Mouse (Mus musculus) kidney, adult 2 months (tissue): ENCODE measurements at regions not wholly inside any gene's neighbourhood (a gene's known extent, or its start where the extent isn't known, plus 50 kb on each side); places are given as distances from the start of the nearest gene placed in this dataset.

Experiments
- DNase-seq: peaks from one replicate; pipeline ENCODE4 v3.0.0; 2021
- H3K27ac ChIP-seq: fragments of 200-500 bp; 2 replicates; pipeline ENCODE4 v1.5.1; 2012; ENCODE audit warnings: low read depth, low read length, control low read depth, inconsistent platforms; ENCODE audit not compliant: insufficient read depth
- H3K27me3 ChIP-seq: fragments of 200-500 bp; replicated peaks from 2 replicates; pipeline ENCODE4 v1.6.1; 2012; ENCODE audit warnings: mild to moderate bottlenecking, moderate library complexity, low read length, inconsistent platforms; ENCODE audit not compliant: control insufficient read depth, insufficient read depth
- H3K36me3 ChIP-seq: fragments of 200-500 bp; 2 replicates; pipeline ENCODE4 v1.6.1; 2012; ENCODE audit warnings: mild to moderate bottlenecking, moderate library complexity, low read length, inconsistent platforms; ENCODE audit not compliant: control insufficient read depth, insufficient read depth
- H3K4me1 ChIP-seq: fragments of 200-500 bp; 2 replicates; pipeline ENCODE4 v1.6.1; 2011; ENCODE audit warnings: low read length; ENCODE audit not compliant: control insufficient read depth, insufficient read depth
- H3K4me3 ChIP-seq: fragments of 200-500 bp; 2 replicates; pipeline ENCODE4 v1.5.1; 2011; ENCODE audit warnings: mild to moderate bottlenecking, low read depth, low read length, control low read depth; ENCODE audit not compliant: insufficient read depth
- CTCF ChIP-seq: fragments of 200-500 bp; conservative IDR thresholded peaks from 2 replicates; pipeline ENCODE4 v1.5.1; 2011; ENCODE audit warnings: low read depth, mild to moderate bottlenecking, control low read depth, low read length, moderate library complexity, mixed read lengths; ENCODE audit not compliant: insufficient read depth, insufficient read length
- POLR2A ChIP-seq: fragments of 200-500 bp; IDR thresholded peaks from one replicate; pipeline ENCODE4 v1.6.1; 2011; ENCODE audit warnings: low read depth, low read length, control low read depth
- WGBS: fragments of 180-500 bp; shearing (Covaris S2); methylation state at CpG from one replicate; pipeline ENCODE4 v1.1.7; 2018; 5-methylcytosine and 5-hydroxymethylcytosine counted together

DNA sequence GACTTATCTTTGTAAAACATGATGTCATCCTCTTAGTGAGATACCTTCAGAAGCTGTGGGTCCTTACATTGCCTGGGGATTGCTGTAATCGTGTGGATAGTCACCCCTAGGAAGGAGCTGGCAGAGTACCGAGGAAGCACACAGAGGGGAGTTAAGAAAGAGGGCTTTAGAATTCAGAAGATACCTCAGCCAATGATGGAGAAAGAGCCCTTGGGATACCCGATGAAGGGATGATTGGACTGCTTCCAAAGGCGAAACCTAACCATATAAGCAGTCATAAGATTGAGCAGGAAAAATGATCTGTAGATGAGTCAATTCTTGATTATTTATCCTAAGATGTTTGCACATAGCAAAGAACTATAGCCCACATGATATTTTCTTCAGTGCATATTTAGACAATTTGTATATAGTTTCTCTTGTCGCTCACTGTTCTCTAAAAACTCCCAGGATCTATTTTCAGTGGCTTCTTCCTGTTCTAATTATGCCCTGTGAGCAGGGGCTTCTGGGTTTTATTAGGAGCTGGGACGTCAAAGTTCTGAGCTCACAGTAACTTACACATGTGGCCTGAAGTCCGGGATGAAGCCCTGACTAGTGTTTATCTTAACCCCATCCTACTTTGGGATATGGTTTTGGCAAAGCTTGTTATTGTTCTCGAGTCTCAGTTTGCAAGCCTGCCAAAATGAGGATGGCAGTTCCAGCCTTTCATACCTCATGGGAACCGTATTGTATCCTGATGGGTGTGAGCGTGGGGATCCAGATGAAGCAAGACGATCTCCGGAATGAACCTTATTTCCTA lies 134.9 kb upstream of the Ccnd2 start:
- no peak for DNase-seq
- no peak for TF ChIP-seq POLR2A
- TF ChIP-seq CTCF, result no peak
- H3K36me3 ChIP-seq, result no peaks in the 10 kb centered on the region
- WGBS, result 47% methylated on average over 12 of the region's 12 CpGs
- no peak overlapping the region for H3K27ac ChIP-seq
- no peaks in the 10 kb centered on the region for H3K4me1 ChIP-seq
- no peaks in the 10 kb centered on the region for H3K27me3 ChIP-seq
- no peak overlapping the region for H3K4me3 ChIP-seq

DNA sequence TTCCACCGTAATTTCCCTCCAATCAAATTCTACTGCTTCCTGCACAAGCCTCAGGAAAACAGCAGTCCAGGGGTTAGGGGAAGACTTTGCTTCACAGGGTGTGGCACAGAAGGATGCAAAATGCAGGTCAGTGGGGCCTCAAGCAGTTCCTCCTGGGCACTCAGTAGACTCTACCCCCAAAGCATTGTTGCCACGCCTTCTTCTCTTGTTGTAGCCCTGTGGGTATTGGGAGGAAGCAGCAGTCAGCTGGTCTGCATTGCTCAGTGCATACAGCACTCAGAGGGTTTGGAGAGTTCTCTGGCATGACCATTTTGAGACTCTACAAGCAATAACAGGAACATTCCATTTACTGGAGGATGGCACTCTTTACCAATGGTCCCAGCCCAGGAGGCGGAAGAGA lies 137.0 kb upstream of the Ccnd2 start:
- no peaks in the 10 kb centered on the region for H3K4me1 ChIP-seq
- H3K36me3 ChIP-seq, result no peaks in the 10 kb centered on the region
- no peak overlapping the region for H3K27ac ChIP-seq
- TF ChIP-seq POLR2A (no peak), CTCF (no peak)
- H3K4me3 ChIP-seq, result no peak overlapping the region
- no peaks in the 10 kb centered on the region for H3K27me3 ChIP-seq
- no peak for DNase-seq
- 92% methylated on average over 3 of the region's 3 CpGs for WGBS

DNA sequence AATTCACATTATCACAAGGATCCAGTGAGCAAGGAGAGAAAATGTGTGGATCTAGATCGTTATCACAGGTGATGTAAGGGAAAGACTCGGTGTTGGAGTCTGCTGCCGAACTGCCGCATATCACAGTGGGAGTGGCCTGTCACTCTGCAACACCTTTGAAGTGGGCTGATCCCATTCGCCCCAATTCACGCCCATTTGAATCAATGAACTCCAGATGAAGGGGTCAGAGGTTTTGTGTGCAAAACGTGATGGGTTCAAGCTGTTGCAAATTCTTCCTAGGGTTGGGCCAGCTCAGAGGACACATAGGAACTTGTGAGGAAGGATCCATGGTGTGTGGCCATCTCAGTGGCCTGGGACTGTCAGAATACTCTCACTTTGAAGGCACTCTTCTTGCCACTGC lies 139.9 kb upstream of the Ccnd2 start:
- no peaks in the 10 kb centered on the region for H3K36me3 ChIP-seq
- WGBS, result 39% methylated on average over 7 of the region's 7 CpGs

DNA sequence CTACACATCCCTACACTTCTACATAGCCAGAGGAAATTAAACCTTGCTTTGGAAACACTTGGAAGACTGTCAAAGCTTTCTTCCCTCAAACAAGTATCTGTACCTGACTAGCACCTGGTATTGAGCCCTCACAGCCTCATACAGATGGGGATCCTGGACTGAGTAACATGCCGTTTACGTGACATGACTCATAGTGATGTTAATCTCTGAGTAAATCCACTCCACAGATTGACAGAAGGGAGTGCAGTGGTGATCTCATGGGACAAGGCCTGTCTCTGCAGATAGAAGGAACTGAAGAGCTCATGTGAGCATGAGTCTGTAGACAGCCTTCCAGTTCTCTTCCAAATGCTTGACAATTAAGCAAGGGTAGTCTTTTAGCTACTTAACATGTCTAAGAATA lies 141.8 kb upstream of the Ccnd2 start:
- DNase-seq, result no peak
- TF ChIP-seq CTCF (no peak), POLR2A (no peak)
- WGBS, result 87% methylated on average over 2 of the region's 2 CpGs
- H3K27ac ChIP-seq, result no peak overlapping the region
- H3K36me3 ChIP-seq, result no peaks in the 10 kb centered on the region
- H3K27me3 ChIP-seq, result no peaks in the 10 kb centered on the region
- no peaks in the 10 kb centered on the region for H3K4me1 ChIP-seq
- no peak overlapping the region for H3K4me3 ChIP-seq

More for the DNA sequence above, 139.9 kb upstream of the Ccnd2 start:
- no peaks in the 10 kb centered on the region for H3K27me3 ChIP-seq
- H3K4me1 ChIP-seq, result no peaks in the 10 kb centered on the region
- TF ChIP-seq CTCF (no peak), POLR2A (no peak)
- H3K4me3 ChIP-seq, result no peak overlapping the region
- H3K27ac ChIP-seq, result no peak overlapping the region
- no peak for DNase-seq

DNA sequence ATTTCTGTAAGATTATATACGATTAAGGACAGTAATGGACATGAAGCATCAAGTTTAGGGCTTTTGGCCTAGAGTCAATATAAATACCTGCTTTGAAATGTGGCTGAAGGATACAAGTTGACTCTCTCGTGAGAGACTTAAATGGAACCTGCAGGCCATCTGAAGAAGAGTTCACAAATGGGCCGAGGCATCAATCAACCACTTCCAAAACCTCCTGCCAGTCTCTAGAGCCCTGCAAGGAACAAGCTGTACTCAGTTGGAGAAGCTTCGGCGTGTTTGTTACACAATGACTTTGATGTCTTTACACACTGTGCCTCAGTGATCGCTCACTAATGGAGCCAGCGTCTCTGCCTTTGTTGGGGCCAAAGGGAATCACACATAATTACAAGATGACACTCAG lies 146.1 kb upstream of the Ccnd2 start:
- TF ChIP-seq POLR2A (no peak), CTCF (no peak)
- Histone ChIP-seq H3K4me1 (no peaks in the 10 kb centered on the region), H3K27ac (no peak overlapping the region), H3K4me3 (no peak overlapping the region), H3K36me3 (no peaks in the 10 kb centered on the region), H3K27me3 (no peaks in the 10 kb centered on the region)
- DNase-seq, result no peak
- 70% methylated on average over 7 of the region's 7 CpGs for WGBS

DNA sequence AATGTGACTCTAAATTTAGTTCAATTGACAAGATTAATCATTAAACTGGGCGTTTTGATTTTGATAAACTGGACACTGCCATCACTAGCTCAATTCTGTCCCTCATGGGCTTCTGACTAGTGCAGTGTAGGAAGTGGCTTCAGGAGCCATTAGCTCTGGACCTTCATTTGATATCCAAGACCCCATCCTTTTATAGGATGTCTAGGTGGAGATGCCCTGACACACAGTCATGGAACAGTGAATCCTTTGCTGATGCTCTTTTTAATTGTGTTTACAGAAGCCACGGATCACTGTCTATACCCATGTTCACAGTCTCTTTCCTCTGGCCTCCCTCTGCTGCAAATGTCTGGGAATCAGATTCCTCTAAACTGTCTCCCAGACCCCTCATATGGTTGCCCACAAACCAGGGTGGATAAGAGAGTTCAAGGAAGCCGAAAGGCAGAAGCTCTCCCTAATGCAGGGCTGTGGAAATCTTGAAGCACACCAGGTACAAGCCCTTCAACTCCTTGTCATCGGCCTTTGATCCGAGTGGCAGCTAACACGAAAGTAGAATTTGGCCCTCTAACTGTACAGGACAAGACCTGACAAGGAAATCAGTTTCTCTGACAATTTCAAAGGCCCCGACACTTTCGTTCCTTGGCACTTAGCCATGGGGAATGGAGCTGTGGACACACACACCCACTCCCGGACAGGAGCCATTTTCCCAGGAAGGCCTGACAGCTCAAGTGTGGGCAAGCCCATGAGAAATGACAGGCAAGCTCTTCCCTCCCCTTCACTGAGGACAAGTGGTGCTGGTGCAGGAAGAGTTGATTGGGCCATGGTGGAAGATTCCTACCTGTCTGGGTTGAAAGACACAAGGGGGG lies 135.2 kb upstream of the Parp11 start:
- DNase-seq, result no peak

DNA sequence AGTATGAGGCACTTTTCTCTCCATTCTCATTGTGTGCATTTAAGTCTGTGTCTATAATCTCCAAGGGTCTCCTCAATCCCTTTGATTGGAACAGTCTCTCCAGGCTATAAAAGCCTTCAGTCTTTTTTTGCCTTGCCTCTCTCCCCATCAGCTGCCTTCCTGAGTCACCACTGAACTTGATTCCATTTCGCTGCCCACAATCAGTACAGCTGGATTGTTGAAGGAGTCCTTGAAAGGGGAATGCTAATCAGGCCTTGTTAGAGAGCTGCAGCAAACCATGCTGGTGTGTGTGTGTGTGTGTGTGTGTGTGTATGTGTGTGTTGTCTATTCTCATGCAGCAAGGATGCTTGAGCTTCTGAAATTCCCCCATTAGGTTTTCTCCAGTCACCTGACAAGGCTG lies 129.3 kb upstream of the Parp11 start:
- Histone ChIP-seq H3K27me3 (no peaks in the 10 kb centered on the region), H3K4me3 (no peak overlapping the region)
- TF ChIP-seq CTCF, result no peak
- no peak for TF ChIP-seq POLR2A

More for the DNA sequence above, 135.2 kb upstream of the Parp11 start:
- no peak overlapping the region for H3K4me3 ChIP-seq
- TF ChIP-seq CTCF (no peak), POLR2A (no peak)
- no peaks in the 10 kb centered on the region for H3K27me3 ChIP-seq
- no peaks in the 10 kb centered on the region for H3K36me3 ChIP-seq
- H3K27ac ChIP-seq, result no peak overlapping the region
- 54% methylated on average over 9 of the region's 9 CpGs for whole genome bisulfite sequencing
- H3K4me1 ChIP-seq, result no peaks in the 10 kb centered on the region

More for the DNA sequence above, 129.3 kb upstream of the Parp11 start:
- Histone ChIP-seq H3K36me3 (no peaks in the 10 kb centered on the region), H3K4me1 (no peaks in the 10 kb centered on the region), H3K27ac (no peak overlapping the region)
- no peak for DNase-seq
- 52% methylated on average over 1 of the region's 1 CpGs for WGBS
